Mouse (Mus musculus): ENCODE data around the gene Mvp.

GRCm38 (mm10) chr7:126941171-126941570 is 73.2 kb downstream of the Mvp start:
- TF ChIP-seq CTCF (IDR thresholded peaks at IDR 0.05; ENCODE audit: low read depth, low read length), result no peak
- no peak for TF ChIP-seq POLR2A (IDR thresholded peaks at IDR 0.05; ENCODE audit: extremely low read depth, insufficient read depth, low read length)
